Mouse (Mus musculus) liver, postnatal 0 days (tissue): ENCODE results near the gene Ndufb8.

Experiments
- CTCF ChIP-seq: sonication (generic); IDR thresholded peaks from 2 replicates; pipeline ENCODE4 v1.5.1; 2016; ENCODE audit warnings: antibody characterized with exemption, low read depth
- EP300 ChIP-seq: IDR thresholded peaks from 2 replicates; pipeline ENCODE4 v1.6.1; 2016; ENCODE audit warnings: antibody characterized with exemption, low read depth, mild to moderate bottlenecking

DNA sequence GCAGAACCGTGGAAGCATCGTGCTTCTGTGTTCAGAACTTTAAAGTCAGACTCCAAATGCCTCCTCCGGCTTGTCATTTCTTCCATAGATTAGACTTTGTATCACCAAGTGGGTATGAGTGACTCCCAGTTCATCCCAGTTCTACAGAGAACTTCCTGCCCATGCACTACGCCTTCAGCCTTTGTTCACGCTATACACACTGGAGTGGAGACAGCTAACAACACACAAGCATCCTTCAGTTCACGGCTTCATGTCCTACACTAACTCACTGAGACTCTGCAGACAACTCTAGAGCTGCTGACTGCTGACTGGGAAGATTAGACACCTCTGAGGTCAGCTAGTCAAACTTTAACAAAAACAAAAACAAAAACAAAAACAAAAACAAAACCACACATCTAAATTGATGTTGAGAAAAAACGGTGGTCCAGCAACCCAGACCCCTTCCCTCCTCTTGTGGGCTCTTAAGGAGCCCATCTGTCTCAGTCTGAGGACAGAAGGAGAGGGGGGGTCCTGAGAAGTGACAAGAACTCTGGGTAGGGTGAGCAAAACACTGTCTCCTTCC lies 41.2 kb downstream of the Ndufb8 start:
- no peak for TF ChIP-seq CTCF
- TF ChIP-seq EP300, result no peak
